Mouse (Mus musculus) urinary bladder, postnatal 36 days (tissue): ENCODE results near the gene Ttll12.

Experiments
- DNase-seq, 2 experiments: peaks; one replicate each; pipeline ENCODE4 v3.0.0; 2022; ENCODE audit warnings: low spot score in 2 of 2, mixed read lengths in 1 of 2

Gene Ttll12

DNA sequence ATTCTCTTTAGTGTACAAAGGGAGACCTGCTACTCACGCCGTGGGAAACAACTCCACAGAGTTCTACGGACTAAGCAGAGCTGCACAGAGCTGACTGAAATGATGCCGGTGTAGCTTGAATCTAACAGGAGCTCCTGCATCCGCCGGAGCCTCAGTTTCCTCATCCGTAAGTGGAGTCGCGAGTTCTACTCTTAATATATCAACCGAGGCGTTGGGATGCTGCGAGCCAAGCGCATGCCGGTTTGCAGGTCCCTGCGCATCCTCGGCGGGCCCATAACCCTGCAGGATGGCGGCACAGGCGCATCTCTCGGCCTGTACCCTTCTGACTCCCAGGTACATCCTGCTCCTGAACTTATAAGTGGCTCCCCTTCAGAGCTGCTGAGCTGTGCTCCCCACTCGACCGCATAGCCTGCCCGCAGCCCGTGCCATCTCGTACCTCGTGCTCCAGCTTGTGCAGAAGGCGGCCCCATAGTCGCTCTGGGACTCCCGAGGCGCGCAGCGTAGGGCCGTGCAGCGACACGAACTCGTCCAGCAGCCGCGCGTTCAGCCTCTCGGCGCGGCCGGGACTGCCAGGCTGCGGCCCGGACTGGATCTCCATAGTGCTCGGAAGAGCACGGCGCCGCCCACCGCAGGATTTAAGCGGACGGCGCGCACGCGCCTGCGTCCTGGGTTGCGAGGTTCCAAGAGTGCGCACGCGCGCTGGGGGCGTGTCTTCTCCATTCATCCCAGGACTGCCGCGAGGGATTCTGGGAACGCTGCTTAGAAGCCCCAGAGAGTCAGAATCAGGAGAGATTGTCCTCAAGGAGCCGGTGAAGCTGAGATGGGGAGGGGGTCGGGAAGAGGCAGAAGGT, at the start of gene Ttll12:
Gene Ttll12 (minus strand): TSS at position 645 of the 851 bp plus-strand sequence.
- DNase-seq = peak; percentile 88 to 94

DNA sequence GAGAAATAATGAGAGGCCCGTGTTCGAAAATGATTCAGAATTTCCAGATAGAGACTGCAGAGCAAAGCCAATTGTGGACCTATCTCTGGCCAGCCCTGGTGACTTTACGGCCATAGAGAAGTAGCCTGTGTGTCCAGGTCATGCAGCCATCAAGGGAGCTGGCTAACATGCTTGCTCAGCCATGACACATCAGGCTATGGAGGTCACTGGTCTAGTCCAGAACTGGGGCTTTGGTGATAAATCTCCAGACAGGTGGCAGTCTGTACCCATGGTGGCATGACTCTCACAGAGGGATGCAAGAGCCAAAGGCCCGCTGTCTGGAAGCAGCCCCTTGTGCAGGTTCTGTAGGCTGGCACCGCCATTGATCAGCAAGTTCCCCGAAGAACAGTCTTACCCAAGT, 47.6 kb upstream of the Ttll12 start:
- no peak for DNase-seq

DNA sequence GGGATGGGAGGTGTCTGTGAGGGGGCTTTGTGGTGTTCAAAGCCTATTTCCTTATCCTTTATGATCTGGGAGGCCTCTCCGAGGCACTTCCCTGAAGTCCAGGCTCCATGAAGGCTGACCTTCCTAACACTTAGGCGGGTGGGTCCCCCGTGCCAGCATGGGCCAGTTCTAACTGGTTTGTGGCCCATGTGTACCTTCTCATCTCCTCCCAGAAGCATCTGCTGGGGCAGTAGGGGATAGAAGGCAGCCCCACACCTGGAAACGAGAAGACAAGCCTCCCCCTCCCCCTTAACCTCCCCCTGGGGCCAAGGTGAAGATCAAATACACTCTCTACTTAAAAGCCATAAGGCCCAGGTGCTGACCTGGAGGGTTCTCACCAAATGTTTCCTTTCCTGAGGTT, 45.3 kb upstream of the Ttll12 start:
- no peak for DNase-seq

DNA sequence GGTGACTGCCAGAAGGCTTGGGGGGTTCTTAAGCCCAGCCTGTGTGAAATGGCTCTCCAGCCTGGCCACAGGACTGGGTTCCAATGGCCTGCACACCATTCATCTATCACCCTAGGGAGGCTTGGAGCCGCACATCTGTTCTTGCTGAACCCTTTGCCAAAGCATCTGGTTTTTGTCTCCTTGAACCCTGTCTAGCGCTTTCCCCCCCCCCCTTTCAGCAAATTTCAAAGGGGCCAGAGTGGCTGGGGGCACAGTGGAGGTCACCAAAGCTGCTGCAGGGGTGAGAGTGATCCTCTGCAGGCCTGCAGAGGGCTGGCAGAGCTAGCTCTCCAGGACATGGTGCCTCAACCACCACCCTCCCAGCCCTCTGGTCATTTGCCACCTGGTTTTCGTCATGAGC, 44.2 kb upstream of the Ttll12 start:
- DNase-seq = no peak

DNA sequence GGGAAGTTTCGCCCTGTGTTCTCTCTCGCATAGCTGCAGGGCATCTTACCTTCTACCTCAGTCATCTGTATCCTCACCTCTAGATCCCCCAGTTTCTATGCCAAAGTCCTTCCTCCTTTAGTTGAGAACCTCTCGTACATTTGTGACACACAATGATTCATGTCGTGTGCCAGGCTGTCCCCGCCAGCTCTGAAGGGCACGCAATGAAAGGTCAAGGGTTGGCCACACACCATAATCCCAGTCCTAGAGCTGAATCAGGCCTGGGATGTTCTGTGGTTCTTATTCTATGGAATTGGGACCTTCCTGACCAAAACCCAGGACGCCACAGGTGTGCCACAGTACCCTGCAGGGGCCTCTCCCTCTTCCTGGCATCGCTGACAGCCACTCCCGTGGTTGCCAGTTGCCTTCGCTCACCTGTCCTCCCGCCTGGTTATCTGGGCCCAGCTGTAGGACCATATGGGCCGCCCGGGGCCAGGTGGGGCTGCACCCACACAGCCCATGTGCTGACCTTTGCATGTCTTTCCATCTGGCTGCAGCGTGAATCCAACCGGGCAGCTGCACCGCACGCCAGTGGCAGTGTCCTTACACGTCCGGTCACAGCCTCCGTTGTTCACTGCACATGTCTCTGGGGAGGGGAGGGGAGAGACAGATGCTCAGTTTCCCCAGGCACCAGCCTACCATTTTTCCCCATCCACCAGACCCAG, 43.4 kb upstream of the Ttll12 start:
- no peak for DNase-seq

DNA sequence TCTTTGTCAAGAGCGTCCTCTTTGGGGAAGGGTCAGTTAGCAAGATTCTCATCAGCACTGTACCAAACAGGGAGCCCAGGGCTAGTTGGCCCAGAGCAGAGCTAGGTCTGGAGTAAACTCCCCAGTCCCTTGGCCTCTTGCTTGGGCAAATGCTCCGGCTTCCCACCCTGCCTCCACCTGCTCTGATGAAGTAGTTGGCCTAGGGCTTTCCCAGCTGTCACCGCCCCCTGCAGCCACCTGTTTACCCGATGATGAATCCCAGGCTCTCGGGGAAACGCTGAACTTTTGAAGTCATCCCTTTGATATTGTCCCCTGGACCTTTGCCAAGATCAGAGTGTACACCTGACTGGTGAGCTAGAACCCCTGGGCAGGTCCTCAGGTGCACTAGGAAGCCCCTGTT, 41.8 kb upstream of the Ttll12 start:
- DNase-seq = no peak

DNA sequence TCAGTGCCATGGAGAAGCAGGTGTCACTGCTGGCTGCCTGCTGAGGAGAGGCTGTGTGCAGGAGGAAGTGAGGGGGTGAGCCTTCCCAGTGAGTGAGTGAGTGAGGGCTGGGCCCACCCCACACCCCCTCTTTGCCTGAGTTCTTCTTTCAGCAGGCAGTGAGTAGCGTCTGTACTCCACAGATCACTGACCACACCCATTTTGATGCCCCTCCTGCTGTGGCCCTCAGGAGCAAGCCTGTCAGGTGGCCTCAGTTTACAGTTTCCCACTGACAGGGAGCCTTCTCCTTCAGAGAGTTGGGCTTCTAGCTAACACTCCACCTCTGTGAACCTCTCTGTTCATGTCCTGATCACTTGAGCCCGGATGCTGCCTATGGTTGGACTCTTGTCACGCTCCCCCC, 40.3 kb upstream of the Ttll12 start:
- no peak for DNase-seq

DNA sequence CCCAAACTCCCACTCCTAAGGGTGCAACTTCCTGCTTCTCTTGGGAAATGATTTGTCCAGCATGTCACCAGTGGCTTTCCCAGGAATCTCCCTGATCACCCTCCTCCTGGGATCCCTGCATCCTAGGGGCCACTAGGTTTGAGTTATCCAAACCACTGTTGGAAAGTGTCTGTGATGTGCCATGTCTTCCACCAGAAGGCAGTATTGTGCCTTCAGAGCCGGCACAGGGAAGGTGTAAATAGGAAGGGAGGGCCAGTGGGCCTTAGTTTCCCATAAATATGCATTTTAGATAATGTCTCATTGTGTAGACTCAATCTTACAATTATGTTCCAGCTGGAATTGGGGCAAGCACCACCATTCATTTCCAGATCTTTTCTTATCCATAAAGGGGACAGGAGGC, 39.1 kb upstream of the Ttll12 start:
- DNase-seq = no peak

DNA sequence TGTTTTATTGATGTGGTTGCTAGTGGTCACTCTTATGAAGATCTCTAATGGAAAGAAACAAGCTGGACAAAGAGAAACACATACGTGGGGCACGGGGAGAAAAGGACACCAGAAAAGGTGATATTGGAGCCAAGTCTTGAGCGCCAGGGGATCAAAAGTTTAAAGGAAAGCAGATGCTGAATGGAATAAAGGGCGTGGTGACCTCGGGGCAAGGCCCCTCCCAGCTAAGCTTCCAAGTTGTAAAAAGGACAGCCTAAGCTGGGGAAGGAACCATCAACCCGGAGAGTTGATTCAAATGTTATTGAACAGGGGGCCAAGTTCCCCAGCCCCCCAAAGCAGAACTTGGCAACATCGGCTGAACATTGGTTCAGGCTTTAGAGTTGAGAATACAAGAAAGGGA, 36.1 kb upstream of the Ttll12 start:
- no peak for DNase-seq

DNA sequence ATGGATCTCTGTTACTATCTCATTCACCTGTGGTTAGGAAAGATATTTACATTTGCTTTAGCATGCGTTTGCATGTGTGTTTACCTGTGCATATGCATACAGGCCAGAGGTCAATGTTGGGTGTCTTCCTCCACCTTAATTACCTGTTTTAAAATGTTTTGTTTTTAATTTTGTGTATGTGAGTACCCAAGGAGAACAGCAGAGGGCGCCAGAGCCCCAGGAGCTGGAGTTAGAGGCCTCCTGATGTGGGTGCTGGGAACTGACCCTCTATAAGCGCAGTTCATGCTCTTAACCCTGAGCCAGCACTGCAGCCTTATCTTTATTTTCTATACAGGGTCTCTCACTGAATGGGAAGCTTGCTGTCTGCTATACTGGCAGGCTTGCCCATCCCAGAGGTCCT, 34.8 kb upstream of the Ttll12 start:
- no peak for DNase-seq

DNA sequence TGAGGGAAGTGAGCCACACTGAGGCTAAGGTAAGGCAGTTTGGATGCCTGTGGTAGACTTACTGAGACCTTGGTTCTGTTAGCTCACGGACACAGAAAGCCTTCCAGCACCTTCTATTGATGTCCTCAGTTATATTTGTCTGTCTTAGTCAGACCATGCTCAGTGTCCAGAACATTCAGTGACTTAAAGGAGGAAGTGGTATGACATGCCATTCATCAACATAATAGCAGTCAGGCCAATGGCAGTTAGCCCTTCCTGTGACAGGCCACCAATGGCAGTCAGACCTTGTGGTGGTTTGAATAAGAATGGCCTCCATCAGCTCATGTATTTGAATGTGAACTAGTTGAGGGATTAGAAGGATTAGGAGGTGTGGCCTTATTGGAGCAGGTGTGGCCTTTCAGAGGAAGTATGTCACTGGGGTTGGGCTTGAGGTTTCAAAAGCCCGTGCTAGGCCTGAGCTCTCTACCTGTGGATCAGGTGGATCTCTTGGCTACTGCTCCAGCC, 31.2 kb upstream of the Ttll12 start:
- no peak for DNase-seq

DNA sequence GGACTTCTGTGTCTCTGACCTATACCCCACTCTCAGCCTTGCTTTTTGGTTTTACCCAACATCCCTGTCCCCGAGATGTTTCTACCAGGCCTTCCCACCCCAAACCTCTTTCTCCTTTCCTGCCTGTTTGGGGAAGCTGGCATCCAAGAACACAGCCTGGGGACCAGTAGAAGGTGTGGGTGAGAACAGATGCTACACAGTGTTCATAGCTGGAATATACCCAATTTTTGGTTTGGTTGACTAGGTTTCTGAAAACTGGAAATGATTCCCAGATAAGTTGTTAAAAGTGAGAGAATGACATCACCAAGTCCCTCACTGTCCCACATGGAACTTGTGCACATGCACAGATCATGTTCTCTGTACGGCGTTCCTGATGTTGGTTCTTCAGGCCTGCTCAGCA, 20.3 kb upstream of the Ttll12 start:
- no peak for DNase-seq

DNA sequence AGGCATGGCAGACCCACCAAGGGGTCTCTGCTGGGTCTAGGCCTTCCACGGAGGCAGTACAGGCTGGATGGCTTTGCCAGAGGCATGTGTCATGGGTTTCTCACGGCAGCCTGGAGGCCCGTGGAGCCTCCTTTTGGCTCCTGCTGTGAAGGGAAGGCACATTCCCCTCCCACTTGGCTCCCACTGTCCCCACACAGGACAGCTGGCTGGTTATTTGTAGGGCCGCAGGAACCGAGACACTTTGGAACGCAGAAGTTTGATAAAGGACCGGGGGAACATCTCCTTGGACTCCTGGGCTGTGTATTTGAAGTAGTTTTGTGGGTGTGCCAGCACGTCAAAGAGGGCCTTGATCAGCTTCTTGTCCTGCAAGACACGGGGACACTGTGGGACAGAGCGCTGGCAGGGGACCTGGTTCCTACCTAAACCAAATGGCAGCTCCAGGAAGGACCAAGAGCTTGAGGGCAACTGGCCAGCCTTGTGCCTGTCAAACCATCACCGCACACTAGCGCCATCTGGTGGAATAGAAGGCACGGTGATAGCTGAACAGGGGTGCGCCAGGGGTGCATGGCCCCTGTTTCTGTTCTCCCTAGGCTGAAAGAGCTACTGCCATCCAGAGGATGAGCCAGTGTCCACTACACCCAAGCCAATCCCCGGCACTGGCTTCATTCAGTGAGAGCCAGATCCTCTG, 12.3 kb upstream of the Ttll12 start:
- DNase-seq = peak; percentile 47 to 66

DNA sequence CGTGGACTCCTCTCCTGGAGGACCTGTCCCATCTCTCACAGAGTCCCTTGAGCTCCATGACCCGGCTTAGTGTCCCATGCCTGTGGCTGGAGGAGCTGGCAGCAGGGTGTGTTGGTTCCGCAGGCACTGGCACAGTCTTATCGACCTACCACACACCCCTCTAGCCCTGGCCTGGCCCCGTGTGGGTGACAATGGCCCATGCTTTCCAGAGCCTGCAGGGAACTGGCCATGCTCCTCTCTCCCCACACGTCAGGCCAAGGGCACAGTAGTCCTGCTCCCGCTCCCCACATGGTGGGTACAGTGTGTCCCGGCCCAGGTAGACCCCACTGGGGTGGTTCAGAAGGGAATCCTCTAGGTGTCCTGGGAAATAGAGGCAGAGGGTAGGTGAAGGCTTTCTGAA, 11.7 kb upstream of the Ttll12 start:
- no peak for DNase-seq

DNA sequence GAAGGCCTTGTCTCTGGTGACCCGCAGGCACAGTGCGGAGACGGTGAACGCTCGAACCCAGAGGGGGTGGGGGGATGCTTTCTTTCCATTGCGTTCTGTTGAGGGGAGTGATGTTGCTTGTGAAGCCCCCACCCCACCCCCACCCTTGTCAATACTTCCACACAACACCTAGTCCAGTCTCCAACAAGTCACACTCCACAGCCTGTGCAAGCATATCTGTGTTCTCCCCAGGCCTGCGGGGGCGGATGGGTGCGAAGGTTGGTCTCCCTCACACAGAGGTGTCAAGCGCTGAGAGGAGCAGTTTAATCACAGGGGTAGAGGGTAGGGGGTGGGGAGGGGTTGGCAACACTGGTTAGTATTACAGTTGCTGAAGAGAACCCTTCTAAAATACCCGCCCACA, 11.3 kb upstream of the Ttll12 start:
- no peak for DNase-seq

DNA sequence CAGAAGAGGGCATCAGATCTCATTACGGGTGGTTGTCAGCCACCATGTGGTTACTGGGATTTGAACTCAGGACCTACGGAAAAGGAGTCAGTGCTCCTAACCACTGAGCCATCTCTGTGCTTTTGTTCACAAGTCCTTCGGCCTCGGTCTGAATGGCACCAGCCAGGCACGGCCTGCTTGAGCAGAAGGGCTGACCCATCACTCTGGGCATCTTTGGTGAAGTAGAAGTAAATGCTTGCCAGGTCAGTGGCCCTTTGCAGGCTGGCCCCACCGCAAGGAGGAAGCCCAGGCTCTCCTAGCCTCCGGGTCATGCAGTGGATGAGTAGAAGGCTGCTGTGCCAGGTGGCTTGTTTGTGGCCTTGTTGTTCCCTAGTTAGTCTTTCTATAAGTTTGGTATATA, 8.5 kb upstream of the Ttll12 start:
- no peak for DNase-seq

DNA sequence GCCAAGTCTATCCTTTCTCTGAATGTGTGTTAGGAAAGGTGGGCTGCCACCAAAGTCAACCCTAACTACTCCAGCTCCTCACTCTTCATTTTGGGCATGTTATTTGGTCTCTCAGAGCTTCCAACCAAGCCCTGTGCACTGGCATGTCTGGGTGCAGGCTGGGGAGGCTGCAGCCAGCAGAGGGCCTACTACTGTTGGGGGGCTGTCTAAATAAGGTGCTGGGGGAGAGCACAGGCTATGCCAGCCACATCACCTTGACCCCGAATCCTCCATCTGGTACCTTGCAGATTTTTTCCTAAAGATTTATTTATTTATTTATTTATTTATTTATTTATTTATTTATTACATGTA, 8.1 kb upstream of the Ttll12 start:
- no peak for DNase-seq

DNA sequence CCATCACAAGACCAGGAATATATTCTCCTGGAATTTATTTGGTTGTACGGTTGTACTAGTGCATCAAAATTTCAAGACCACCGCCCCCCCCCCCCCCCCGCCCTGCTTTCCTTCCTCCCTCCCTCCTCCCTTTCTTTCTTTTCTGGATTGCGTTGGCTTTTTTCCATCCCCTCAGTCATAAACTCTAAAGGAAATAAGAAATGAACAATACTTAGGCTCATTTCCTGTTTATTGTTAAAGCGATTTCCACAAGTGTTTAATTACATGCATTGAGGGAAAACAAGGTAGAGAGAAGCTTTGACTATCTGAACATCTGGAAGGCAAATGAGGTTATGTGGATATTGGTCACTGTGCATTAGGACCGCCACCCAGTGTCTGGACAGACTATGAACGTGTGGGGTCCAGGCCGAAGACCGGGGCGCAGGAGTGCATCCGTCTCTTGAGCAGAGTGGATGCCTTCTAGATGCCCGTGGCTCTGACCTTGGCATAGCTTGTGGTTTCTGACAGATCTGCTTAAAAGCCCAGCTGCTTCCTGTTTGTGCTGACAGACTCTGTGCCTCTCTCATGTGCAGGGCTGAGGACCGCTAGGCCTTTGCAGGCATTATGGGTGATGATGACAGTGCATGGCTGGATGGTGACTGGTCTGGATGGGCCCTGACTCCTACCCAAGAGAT, 7.6 kb upstream of the Ttll12 start:
- DNase-seq = no peak

DNA sequence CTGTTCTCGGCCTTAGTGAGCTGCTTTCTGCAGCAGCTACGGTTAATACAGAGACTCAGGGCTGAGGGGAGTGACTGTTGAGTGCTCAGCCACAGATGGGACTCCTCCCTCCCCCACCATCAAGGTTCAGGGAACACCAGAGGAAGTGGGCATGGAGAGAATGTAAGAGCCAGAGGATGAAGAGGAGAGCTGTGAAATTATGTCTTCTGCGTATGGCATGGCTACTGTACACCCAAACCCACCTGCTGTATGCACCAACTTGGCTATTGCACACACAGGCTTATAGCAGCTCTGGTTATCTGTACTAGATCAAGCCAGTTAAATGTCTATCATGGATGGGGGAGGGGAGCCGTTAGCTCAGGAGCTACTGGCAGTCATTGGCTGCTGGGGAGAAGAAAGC, 6.2 kb upstream of the Ttll12 start:
- DNase-seq = no peak

DNA sequence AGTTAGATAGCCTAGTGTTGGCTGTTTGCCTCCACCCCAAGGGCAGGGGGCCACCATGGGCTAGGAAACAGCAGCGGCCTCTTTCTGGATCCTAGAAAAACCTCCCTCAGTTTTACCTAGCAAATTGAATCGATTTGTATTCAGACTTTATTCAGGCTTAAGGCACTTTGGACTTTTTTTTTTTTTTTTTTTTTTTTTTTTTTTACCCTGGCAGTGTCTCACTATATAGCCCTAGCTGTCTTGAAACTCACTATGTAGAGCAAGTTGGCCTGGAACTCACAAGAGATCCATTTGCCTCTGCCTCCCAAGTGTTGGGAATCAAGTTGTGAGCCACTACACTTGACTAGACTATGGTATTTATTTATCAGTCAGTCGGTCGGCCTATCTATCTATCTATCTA, 1.9 kb upstream of the Ttll12 start:
- DNase-seq = no peak

DNA sequence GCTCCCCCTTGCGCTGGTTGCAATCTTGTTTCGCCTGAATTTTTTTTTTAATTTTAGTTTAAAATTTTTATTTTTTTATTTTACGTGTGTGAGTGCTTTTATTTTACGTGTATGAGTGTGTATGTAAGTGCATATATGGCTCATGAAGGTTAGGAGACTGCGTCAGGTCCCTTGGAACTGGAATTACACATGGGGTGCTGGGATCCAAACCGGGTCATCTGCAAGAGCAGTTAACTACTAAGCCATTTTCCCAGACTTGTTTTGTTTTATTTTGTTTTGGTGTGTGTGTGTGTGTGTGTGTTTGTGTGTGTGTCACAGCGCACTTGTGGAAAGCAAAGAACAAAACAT, 381 bp upstream of the Ttll12 start:
- no peak for DNase-seq
